Mouse (Mus musculus) CH12.LX (cell line): ENCODE results near the gene Kidins220.

Source experiments
- MAFK ChIP-seq: IDR thresholded peaks from 2 replicates; pipeline ENCODE4 v1.6.1; 2011; ENCODE audit warnings: low read length, improper control_type of control experiment; ENCODE audit not compliant: insufficient replicate concordance
- MAX ChIP-seq: IDR thresholded peaks from 2 replicates; pipeline ENCODE4 v1.6.1; 2011; ENCODE audit warnings: low read length, improper control_type of control experiment
- POLR2A ChIP-seq: IDR thresholded peaks from 2 replicates; pipeline ENCODE4 v1.6.1; 2011; ENCODE audit warnings: low read depth, mild to moderate bottlenecking, improper control_type of control experiment, low read length
- POLR2AphosphoS2 ChIP-seq: IDR thresholded peaks from 2 replicates; pipeline ENCODE4 v1.6.1; 2011; ENCODE audit warnings: low read depth, low read length, improper control_type of control experiment
- TBP ChIP-seq: conservative IDR thresholded peaks from 2 replicates; pipeline ENCODE4 v1.6.1; 2011; ENCODE audit warnings: low read depth, low read length, improper control_type of control experiment

DNA sequence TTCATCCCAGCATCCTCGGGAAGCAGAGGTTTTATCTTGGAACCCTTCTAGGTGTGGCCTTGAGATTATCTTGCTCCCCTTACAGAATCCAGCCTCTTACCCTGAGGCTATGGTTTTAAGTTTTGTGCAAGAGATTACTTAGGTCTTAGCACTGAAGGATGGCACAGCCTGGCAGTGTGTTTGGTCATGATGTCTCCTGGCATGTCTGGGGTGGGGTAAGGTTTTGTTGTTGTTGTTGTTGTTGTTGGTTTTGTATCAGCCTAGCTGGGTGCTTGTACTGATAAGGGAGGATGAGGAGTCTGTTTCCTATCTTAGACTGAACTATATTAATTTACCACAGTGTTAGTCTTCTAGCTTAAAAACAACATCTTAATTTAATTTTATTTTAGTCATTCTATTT, 38.4 kb upstream of the Kidins220 start:
- TF ChIP-seq POLR2A (no peak), TBP (no peak), MAFK (no peak), MAX (no peak), POLR2AphosphoS2 (no peak)
